Mouse (Mus musculus) limb, embryonic 11.5 days (tissue): ENCODE measurements around the gene Cad. TPM values are rescaled to one million over a fixed set of nuclear protein-coding genes. Genes with fewer than 3 reads are reported as not detected.
"Not testable (repeated sequence)": the region's sequence is repeated elsewhere in the genome, so short reads cannot be mapped to it uniquely, and the experiment has no call there.

Experiments
- ATAC-seq: fragments of 200-750 bp; cut with Nextera tagmentation; 2 replicates; pipeline ENCODE4 v1.8.0; 2017; ENCODE audit warnings: low read depth; ENCODE audit not compliant: insufficient number of reproducible peaks, low FRiP score, low TSS enrichment
- DNase-seq: peaks from one replicate; pipeline ENCODE4 v3.0.0-alpha.2; 2015; ENCODE audit warnings: low spot score
- H3K27ac ChIP-seq: fragments of 300-500 bp; sonication (generic); replicated peaks from 2 replicates; pipeline ENCODE4 v1.5.1; 2014; ENCODE audit warnings: low read depth, mild to moderate bottlenecking, low read length
- H3K27me3 ChIP-seq: fragments of 300-500 bp; sonication (generic); 2 replicates; pipeline ENCODE4 v1.6.1; 2014; ENCODE audit warnings: mild to moderate bottlenecking, low read length, mixed read lengths; ENCODE audit not compliant: control insufficient read depth, insufficient read depth
- H3K36me3 ChIP-seq: fragments of 300-500 bp; sonication (generic); 2 replicates; pipeline ENCODE4 v1.6.1; 2014; ENCODE audit warnings: mild to moderate bottlenecking, low read length, moderate library complexity, mixed read lengths; ENCODE audit not compliant: control insufficient read depth, insufficient read depth
- H3K4me1 ChIP-seq: fragments of 300-500 bp; sonication (generic); 2 replicates; pipeline ENCODE4 v1.6.1; 2014; ENCODE audit warnings: low read length, mixed read lengths; ENCODE audit not compliant: control insufficient read depth, insufficient read depth
- H3K4me2 ChIP-seq: fragments of 300-500 bp; sonication (generic); 2 replicates; pipeline ENCODE4 v1.6.1; 2014; ENCODE audit warnings: low read depth, mild to moderate bottlenecking, moderate library complexity; ENCODE audit not compliant: severe bottlenecking
- H3K4me3 ChIP-seq: fragments of 300-500 bp; sonication (generic); 2 replicates; pipeline ENCODE4 v1.5.1; 2014; ENCODE audit warnings: low read depth, low read length
- H3K9ac ChIP-seq: fragments of 300-500 bp; sonication (generic); 2 replicates; pipeline ENCODE4 v1.6.1; 2014; ENCODE audit warnings: mild to moderate bottlenecking, low read length
- H3K9me3 ChIP-seq: fragments of 300-500 bp; sonication (generic); 2 replicates; pipeline ENCODE4 v1.6.1; 2016; ENCODE audit warnings: low read length; ENCODE audit not compliant: control insufficient read depth
- WGBS: fragments of 180-500 bp; shearing (Covaris S2); extraction: QIAGEN DNeasy Blood & Tissue Kit; methylation state at CpG from one replicate; pipeline ENCODE4 v1.1.7; 2014; 5-methylcytosine and 5-hydroxymethylcytosine counted together
- polyA plus RNA-seq: library from polyadenylated mRNA; unstranded; fragments of >200 nt; fragmentation: Nextera tagmentation; extraction: Ambion mirVana; gene quantifications from 2 replicates; pipeline ENCODE4 v1.2.1, GENCODE M21; 2014

Gene Cad
- polyA plus RNA-seq, 1 experiment from 2014 or later = 36.1 TPM

- H3K27ac ChIP-seq = no peak overlapping the region
- no peak overlapping the region for H3K9ac ChIP-seq
- H3K9me3 ChIP-seq = no peaks in the 10 kb centered on the region
- ATAC-seq (no peak), DNase-seq (no peak)
- no peaks in the 10 kb centered on the region for H3K36me3 ChIP-seq
- H3K4me3 ChIP-seq = no peak overlapping the region
- WGBS = 87% methylated on average over 8 of the region's 8 CpGs
- no peak overlapping the region for H3K4me2 ChIP-seq
- no peaks in the 10 kb centered on the region for H3K4me1 ChIP-seq
- no peaks in the 10 kb centered on the region for H3K27me3 ChIP-seq
Measured at GRCm38 (mm10) chr5:31031508-31031907, 23.1 kb upstream of the Cad start.

- Histone ChIP-seq H3K27me3 (no peaks in the 10 kb centered on the region), H3K4me3 (no peak overlapping the region), H3K36me3 (no peaks in the 10 kb centered on the region), H3K4me1 (no peaks in the 10 kb centered on the region), H3K4me2 (no peak overlapping the region), H3K9me3 (no peaks in the 10 kb centered on the region), H3K9ac (no peak overlapping the region), H3K27ac (no peak overlapping the region)
- WGBS = 89% methylated on average over 6 of the region's 6 CpGs
- no peak for DNase-seq
- ATAC-seq = no peak
Measured at GRCm38 (mm10) chr5:31034669-31035068, 19.9 kb upstream of the Cad start.

GRCm38 (mm10) chr5:31036556-31036955 is 18.0 kb upstream of the Cad start:
- ATAC-seq, H3K4me2 ChIP-seq, H3K9me3 ChIP-seq, H3K4me3 ChIP-seq, DNase-seq, H3K27me3 ChIP-seq, H3K27ac ChIP-seq, H3K9ac ChIP-seq, H3K36me3 ChIP-seq, H3K4me1 ChIP-seq: not testable (repeated sequence)
- 88% methylated on average over 11 of the region's 11 CpGs for WGBS

DNA sequence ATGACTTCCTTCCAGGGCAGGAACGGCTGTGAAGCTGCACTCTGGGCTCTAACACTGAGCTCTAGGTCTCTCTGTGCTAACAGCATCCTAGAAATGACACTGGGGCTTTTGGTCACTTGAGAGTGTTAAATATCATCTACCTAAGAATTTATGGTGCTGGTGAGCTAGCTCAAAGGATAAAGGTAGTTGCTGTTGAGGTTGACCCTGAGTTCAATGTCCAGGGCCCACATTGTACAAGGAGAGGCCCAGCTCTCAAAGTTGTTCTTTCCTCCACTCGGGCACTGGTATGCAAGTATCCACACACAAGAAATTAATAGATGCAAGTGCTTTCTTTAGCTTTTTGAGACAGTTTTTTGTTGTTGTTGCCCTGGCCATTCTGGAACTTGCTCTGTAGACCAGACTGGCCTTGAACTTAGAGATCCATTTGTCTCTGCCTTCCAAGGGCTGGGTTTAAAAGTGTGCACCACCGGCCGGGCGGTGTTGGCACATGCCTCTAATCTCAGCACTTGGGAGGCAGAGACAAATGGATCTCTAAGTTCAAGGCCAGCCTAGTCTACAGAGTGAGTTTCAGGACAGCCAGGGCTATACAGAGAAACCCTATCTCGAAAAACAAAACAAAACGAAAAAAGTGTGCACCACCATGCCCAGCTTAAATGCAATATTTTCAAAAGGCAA is 16.3 kb upstream of the Cad start:
- no peak overlapping the region for H3K9ac ChIP-seq
- ATAC-seq (no peak), DNase-seq (no peak)
- no peaks in the 10 kb centered on the region for H3K4me1 ChIP-seq
- H3K36me3 ChIP-seq = 0 out of 2 replicates have a peak, but pooled peaks cover 2% of the 10 kb centered on the region
- WGBS = 88% methylated on average over 7 of the region's 7 CpGs
- no peak overlapping the region for H3K4me3 ChIP-seq
- H3K27me3 ChIP-seq = no peaks in the 10 kb centered on the region
- H3K27ac ChIP-seq = no peak overlapping the region
- no peak overlapping the region for H3K4me2 ChIP-seq
- no peaks in the 10 kb centered on the region for H3K9me3 ChIP-seq

- no peak overlapping the region for H3K4me2 ChIP-seq
- DNase-seq (no peak), ATAC-seq (no peak)
- H3K4me1 ChIP-seq = 0 out of 2 replicates have a peak, but pooled peaks cover 2% of the 10 kb centered on the region
- no peak overlapping the region for H3K4me3 ChIP-seq
- 0 out of 2 replicates have a peak, but pooled peaks cover 2% of the 10 kb centered on the region for H3K36me3 ChIP-seq
- H3K27me3 ChIP-seq = no peaks in the 10 kb centered on the region
- no peak overlapping the region for H3K27ac ChIP-seq
- WGBS = 93% methylated on average over 6 of the region's 6 CpGs
- no peaks in the 10 kb centered on the region for H3K9me3 ChIP-seq
- no peak overlapping the region for H3K9ac ChIP-seq
Measured at GRCm38 (mm10) chr5:31046416-31046815, 8.2 kb upstream of the Cad start.

GRCm38 (mm10) chr5:31047074-31047473 is 7.5 kb upstream of the Cad start:
- ATAC-seq (no peak), DNase-seq (no peak)
- Histone ChIP-seq H3K36me3 (no peaks in the 10 kb centered on the region), H3K4me1 (0 out of 2 replicates have a peak, but pooled peaks cover 2% of the 10 kb centered on the region), H3K4me3 (peak overlapping the region; percentile 68), H3K4me2 (peak overlapping the region; percentile 65), H3K9ac (no peak overlapping the region), H3K9me3 (no peaks in the 10 kb centered on the region), H3K27me3 (no peaks in the 10 kb centered on the region), H3K27ac (no peak overlapping the region)
- WGBS = 75% methylated on average over 5 of the region's 5 CpGs

DNA sequence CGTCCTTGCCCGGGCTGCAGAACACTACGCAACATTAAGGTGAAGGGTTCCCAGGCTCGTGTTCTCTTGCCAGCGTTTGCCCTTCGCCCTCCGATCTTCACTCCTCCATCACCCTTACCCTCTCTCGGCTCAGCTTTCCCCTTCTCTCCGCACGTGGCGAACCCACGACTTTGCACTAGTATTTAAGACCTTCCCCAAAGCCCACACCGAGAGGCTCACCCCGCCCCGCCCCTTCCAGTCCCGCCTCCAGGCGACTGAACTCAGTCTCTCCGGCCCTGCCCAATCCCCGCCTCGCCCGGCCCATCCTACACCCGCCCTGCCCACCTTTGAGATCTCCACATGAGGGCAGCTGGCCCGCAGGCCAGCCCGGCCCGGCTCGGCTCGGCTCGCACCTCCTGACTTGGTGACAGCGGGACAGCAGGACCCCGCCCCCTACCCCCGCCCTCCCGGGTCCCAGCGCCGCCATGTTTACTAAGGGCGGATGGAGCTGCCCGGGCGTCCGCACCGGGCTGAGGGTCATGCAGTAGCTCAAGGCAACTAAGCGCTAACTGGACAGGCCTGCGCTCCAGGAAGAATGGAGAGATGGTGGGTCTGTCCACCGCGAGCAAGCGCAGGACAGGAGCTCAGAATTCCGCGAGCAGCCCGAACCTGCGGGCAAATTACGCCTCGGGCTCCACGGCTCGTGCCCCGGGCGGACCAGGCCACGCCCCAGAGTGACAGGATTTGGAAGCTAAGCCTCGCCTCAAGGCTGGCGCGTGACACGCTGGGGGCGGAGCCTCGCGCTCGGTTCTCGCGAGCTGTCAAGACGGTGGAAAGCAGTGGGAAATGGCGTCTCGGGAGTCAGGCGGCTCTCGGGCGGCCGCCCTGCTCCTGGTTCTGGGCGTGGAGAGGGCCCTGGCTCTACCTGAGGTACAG is 6.5 kb upstream of the Cad start, which contains the start of gene Atraid:
TSS of gene Atraid (plus strand) at position 465 of the 915 bp plus-strand sequence.
- Histone ChIP-seq H3K4me2 (peak within 1 kb of the TSS; percentile 65), H3K4me3 (peak within 1 kb of the TSS; percentile 68), H3K27ac (peak within 1 kb of the TSS; percentile 85), H3K9ac (peak within 1 kb of the TSS; percentile 89), H3K27me3 (no peaks in the 10 kb centered on the region), H3K36me3 (no peaks in the 10 kb centered on the region), H3K4me1 (0 out of 2 replicates have a peak, but pooled peaks cover 2% of the 10 kb centered on the region), H3K9me3 (no peaks in the 10 kb centered on the region)
- ATAC-seq (peak; percentile 97), DNase-seq (peak; percentile 99)
- WGBS = under 1% methylated on average over 73 of the region's 73 CpGs
